Mouse (Mus musculus): ENCODE results near the gene D030056L22Rik. TPM values are rescaled to one million over a fixed set of nuclear protein-coding genes. Genes with fewer than 3 reads are reported as not detected.
"Not testable (repeated sequence)": the region's sequence is repeated elsewhere in the genome, so short reads cannot be mapped to it uniquely, and the experiment has no call there.

The D030056L22Rik gene
- polyA plus RNA-seq, 1 experiment from 2014 or later: 61.2 TPM

DNA sequence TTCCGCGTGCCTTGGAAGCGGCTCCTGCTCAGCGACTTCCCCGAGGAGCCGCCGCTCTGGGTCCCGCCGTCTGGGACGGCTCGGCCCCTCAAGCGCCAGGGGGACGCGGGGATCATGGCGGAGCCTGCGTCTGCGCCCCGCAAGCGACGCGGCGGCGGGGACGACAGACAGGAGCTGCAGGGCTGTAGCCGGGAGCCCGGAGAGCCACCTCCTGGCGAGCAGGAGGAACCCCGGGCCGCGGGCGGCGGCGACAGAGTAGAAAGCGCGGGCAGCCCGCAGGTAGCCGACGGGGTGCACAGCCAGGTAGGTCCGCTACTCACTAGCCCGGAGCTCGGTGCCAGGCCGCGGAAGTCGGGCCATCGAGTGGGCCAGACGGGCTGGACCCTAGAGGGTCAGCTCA, 364 bp downstream of the D030056L22Rik start:
- H3K9ac ChIP-seq: peak overlapping the region; percentile 83
- H3K36me3 ChIP-seq (replicated peaks; ENCODE audit: control insufficient read depth, insufficient read depth); H3K27me3 ChIP-seq (ENCODE audit: control insufficient read depth, insufficient read depth, low read length); H3K9me3 ChIP-seq (ENCODE audit: control insufficient read depth, low read length); DNase-seq (ENCODE audit: low spot score): not testable (repeated sequence)
- ATAC-seq (ENCODE audit: low FRiP score): peak; percentile 75
- peak overlapping the region; percentile 80 for H3K4me2 ChIP-seq (replicated peaks)
- WGBS: 0% methylated on average over 41 of the region's 46 CpGs
- peaks cover 14% of the 10 kb centered on the region for H3K4me1 ChIP-seq (replicated peaks; ENCODE audit: control insufficient read depth, insufficient read depth, low read length)
- peak overlapping the region; percentile 38; the same call in 1 of the 2 replicates for H3K27ac ChIP-seq
- H3K4me3 ChIP-seq (replicated peaks; ENCODE audit: low read length): peak overlapping the region; percentile 74

DNA sequence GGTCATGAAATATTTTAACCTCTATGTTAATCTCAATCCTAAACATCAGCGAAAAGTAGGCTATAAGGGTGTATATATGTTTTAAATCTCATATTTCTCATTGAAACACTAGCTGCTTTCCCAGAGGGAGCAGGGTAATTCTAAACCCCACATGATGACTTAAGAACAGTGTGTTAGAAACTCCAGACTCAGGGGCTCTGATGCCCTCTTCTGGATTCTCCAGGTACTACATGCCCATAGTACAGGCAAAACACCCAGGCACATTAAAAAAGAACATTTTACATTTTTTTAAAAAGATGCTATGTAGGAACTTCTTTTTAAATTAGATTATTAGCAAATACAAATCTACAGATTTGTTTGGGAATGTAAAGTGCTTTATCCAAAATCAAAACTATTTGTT, 3.4 kb downstream of the D030056L22Rik start:
- no peak overlapping the region for H3K27ac ChIP-seq
- ATAC-seq (ENCODE audit: low FRiP score): no peak
- 60% methylated on average over 1 of the region's 1 CpGs for WGBS

DNA sequence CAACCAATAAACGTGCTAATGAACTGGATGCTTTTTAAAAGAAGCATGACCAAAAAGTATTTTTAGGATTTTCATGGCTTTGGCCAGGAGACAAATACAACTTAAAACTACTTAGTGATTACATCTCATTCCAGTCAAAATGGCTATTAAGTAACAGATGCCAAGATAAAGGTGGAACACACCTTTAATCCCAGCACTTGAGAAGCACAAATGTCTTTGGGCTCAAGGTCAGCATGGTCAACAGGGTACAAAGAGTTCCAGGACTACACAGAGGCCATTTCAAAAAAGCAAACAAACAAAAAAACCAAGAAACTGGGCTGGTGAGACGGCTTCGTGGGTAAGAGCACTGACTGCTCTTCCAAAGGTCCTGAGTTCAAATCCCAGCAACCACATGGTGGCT, 7.3 kb downstream of the D030056L22Rik start:
- ATAC-seq (ENCODE audit: low FRiP score): no peak
- Histone ChIP-seq H3K36me3 (replicated peaks; ENCODE audit: control insufficient read depth, insufficient read depth) (peaks cover 16% of the 10 kb centered on the region), H3K4me1 (replicated peaks; ENCODE audit: control insufficient read depth, insufficient read depth, low read length) (no peaks in the 10 kb centered on the region), H3K9me3 (ENCODE audit: control insufficient read depth, low read length) (no peaks in the 10 kb centered on the region), H3K27ac (no peak overlapping the region), H3K4me3 (replicated peaks; ENCODE audit: low read length) (no peak overlapping the region), H3K4me2 (replicated peaks) (no peak overlapping the region), H3K9ac (no peak overlapping the region), H3K27me3 (ENCODE audit: control insufficient read depth, insufficient read depth, low read length) (no peaks in the 10 kb centered on the region)
- WGBS: 94% methylated on average over 3 of the region's 3 CpGs
- DNase-seq (ENCODE audit: low spot score): no peak

More for the DNA sequence above, 3.4 kb downstream of the D030056L22Rik start:
- Histone ChIP-seq H3K4me3 (replicated peaks; ENCODE audit: low read length) (no peak overlapping the region), H3K9ac (no peak overlapping the region), H3K36me3 (replicated peaks; ENCODE audit: control insufficient read depth, insufficient read depth) (peaks cover 16% of the 10 kb centered on the region), H3K9me3 (ENCODE audit: control insufficient read depth, low read length) (no peaks in the 10 kb centered on the region), H3K4me1 (replicated peaks; ENCODE audit: control insufficient read depth, insufficient read depth, low read length) (peaks cover 14% of the 10 kb centered on the region), H3K27me3 (ENCODE audit: control insufficient read depth, insufficient read depth, low read length) (no peaks in the 10 kb centered on the region), H3K4me2 (replicated peaks) (no peak overlapping the region)
- DNase-seq (ENCODE audit: low spot score): peak; percentile 77

DNA sequence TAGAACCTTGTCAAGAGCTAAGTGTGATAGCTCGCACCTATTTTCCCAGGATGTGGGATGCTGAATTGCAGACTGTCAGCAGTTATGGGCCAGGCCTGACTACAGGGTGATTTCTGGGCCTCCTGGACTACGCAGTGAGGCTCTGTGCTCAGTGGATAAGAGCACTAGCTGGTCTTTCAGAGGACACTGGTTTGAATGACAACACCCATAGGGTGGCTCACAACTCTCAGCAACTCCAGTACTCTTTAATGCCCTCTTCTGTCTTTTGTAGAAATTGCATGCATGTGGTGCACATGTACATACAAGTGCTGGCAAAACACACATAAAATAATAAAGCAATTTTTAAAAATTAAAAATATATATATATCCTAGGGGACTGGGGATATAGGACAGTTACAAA, 12.2 kb downstream of the D030056L22Rik start:
- WGBS: 93% methylated on average over 2 of the region's 2 CpGs
- H3K4me3 ChIP-seq (replicated peaks; ENCODE audit: low read length): no peak overlapping the region
- no peak for DNase-seq (ENCODE audit: low spot score)
- H3K9ac ChIP-seq: no peak overlapping the region
- H3K36me3 ChIP-seq (replicated peaks; ENCODE audit: control insufficient read depth, insufficient read depth): no peaks in the 10 kb centered on the region
- no peak overlapping the region for H3K4me2 ChIP-seq (replicated peaks)
- H3K27me3 ChIP-seq (ENCODE audit: control insufficient read depth, insufficient read depth, low read length): no peaks in the 10 kb centered on the region
- no peaks in the 10 kb centered on the region for H3K9me3 ChIP-seq (ENCODE audit: control insufficient read depth, low read length)
- H3K4me1 ChIP-seq (replicated peaks; ENCODE audit: control insufficient read depth, insufficient read depth, low read length): no peaks in the 10 kb centered on the region
- H3K27ac ChIP-seq: no peak overlapping the region
- no peak for ATAC-seq (ENCODE audit: low FRiP score)

DNA sequence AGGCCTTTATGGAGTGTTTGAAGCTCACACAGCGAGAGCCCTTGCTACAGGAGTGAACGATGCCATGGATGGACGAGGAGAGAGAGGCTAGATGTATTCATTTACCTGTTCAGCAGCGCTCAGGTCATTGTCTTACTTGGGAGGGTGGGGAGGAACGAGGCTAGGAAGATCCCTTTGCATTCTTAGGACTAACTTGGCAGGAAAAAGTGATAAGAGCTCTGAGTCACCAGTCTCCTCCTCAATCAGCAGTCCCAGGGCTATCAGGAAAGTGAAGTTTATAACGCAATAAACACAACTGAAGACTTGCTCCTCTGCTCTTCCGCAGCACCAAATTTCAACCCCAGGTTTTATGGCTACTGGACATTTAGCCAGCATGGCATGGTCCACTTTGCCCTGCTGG, 17.3 kb downstream of the D030056L22Rik start:
- WGBS: 85% methylated on average over 7 of the region's 7 CpGs
- H3K9me3 ChIP-seq (ENCODE audit: control insufficient read depth, low read length): no peaks in the 10 kb centered on the region
- H3K36me3 ChIP-seq (replicated peaks; ENCODE audit: control insufficient read depth, insufficient read depth): no peaks in the 10 kb centered on the region
- H3K27me3 ChIP-seq (ENCODE audit: control insufficient read depth, insufficient read depth, low read length): no peaks in the 10 kb centered on the region
- no peaks in the 10 kb centered on the region for H3K4me1 ChIP-seq (replicated peaks; ENCODE audit: control insufficient read depth, insufficient read depth, low read length)
- DNase-seq (ENCODE audit: low spot score) (no peak), ATAC-seq (ENCODE audit: low FRiP score) (no peak)
- no peak overlapping the region for H3K27ac ChIP-seq
- H3K4me2 ChIP-seq (replicated peaks): no peak overlapping the region
- H3K4me3 ChIP-seq (replicated peaks; ENCODE audit: low read length): no peak overlapping the region
- no peak overlapping the region for H3K9ac ChIP-seq

DNA sequence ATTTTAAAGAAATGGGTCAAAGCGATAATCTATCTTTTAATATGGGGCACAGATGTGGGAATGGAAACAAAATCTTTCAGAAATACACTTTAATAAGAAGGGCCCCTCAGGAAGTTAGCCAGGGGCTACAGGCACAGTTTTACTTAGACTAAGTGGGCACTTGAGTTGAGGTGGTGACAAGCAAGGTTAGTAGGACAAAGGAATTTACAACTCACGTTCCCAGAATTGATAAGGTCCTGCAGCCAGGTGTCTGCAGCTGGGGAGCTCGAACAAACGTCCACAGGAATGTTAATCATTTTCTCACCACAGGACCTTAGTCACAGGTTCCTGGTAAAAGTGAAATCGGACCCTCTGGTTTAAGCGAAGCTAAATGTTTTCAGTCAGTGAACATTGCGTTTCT, 18.1 kb downstream of the D030056L22Rik start:
- H3K36me3 ChIP-seq (replicated peaks; ENCODE audit: control insufficient read depth, insufficient read depth): no peaks in the 10 kb centered on the region
- ATAC-seq (ENCODE audit: low FRiP score): no peak
- no peak overlapping the region for H3K4me2 ChIP-seq (replicated peaks)
- H3K4me3 ChIP-seq (replicated peaks; ENCODE audit: low read length): no peak overlapping the region
- no peak overlapping the region for H3K27ac ChIP-seq
- WGBS: 66% methylated on average over 7 of the region's 7 CpGs
- H3K4me1 ChIP-seq (replicated peaks; ENCODE audit: control insufficient read depth, insufficient read depth, low read length): no peaks in the 10 kb centered on the region
- no peaks in the 10 kb centered on the region for H3K9me3 ChIP-seq (ENCODE audit: control insufficient read depth, low read length)
- H3K27me3 ChIP-seq (ENCODE audit: control insufficient read depth, insufficient read depth, low read length): no peaks in the 10 kb centered on the region
- no peak overlapping the region for H3K9ac ChIP-seq
- DNase-seq (ENCODE audit: low spot score): no peak

DNA sequence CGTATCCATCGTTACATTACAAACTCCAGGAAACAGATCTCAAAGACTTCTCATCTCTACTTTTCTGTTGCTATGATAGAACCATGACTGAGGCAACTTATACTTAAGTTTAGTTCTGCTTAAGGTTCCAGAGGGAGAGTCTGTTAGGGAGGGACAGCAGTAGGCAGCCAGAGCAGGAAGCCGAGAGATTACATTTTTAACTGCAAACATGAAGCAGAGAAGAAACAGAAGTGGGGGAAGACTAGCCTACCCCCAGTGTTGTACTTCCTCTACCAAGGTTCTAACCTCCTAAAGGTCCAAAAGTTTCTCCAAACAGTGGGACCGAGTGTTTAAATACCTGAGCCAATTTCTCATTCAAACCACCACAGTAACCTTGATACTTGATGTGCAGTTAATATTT, 22.9 kb downstream of the D030056L22Rik start:
- Histone ChIP-seq H3K4me2 (replicated peaks) (no peak overlapping the region), H3K4me1 (replicated peaks; ENCODE audit: control insufficient read depth, insufficient read depth, low read length) (no peaks in the 10 kb centered on the region), H3K36me3 (replicated peaks; ENCODE audit: control insufficient read depth, insufficient read depth) (no peaks in the 10 kb centered on the region), H3K9ac (no peak overlapping the region), H3K27ac (no peak overlapping the region), H3K27me3 (ENCODE audit: control insufficient read depth, insufficient read depth, low read length) (no peaks in the 10 kb centered on the region), H3K9me3 (ENCODE audit: control insufficient read depth, low read length) (no peaks in the 10 kb centered on the region), H3K4me3 (replicated peaks; ENCODE audit: low read length) (no peak overlapping the region)
- ATAC-seq (ENCODE audit: low FRiP score) (no peak), DNase-seq (ENCODE audit: low spot score) (no peak)
- 94% methylated on average over 4 of the region's 4 CpGs for WGBS

DNA sequence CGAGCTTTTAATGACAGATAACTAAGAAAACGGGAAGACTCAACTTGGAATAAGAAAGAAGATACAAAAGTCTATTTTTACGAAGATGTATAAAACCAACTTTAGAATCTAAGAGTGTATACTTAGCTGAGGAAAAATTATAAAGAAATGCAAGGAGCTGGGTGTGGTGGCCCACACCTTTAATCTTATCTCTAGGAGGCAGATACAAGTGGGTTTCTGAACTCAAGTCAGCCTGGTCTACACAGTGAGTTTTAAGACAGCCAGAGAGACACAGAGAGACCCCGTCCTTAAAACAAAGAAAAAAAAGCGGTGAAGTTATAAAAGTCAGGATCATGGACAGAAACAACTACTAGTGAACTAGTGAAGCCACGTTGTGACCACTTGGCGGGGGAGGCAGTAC, 26.2 kb downstream of the D030056L22Rik start:
- Histone ChIP-seq H3K4me2 (replicated peaks) (no peak overlapping the region), H3K27me3 (ENCODE audit: control insufficient read depth, insufficient read depth, low read length) (no peaks in the 10 kb centered on the region), H3K9ac (no peak overlapping the region), H3K9me3 (ENCODE audit: control insufficient read depth, low read length) (no peaks in the 10 kb centered on the region), H3K4me1 (replicated peaks; ENCODE audit: control insufficient read depth, insufficient read depth, low read length) (no peaks in the 10 kb centered on the region), H3K27ac (no peak overlapping the region), H3K36me3 (replicated peaks; ENCODE audit: control insufficient read depth, insufficient read depth) (no peaks in the 10 kb centered on the region), H3K4me3 (replicated peaks; ENCODE audit: low read length) (no peak overlapping the region)
- no peak for ATAC-seq (ENCODE audit: low FRiP score)
- no peak for DNase-seq (ENCODE audit: low spot score)
- WGBS: 88% methylated on average over 7 of the region's 7 CpGs

DNA sequence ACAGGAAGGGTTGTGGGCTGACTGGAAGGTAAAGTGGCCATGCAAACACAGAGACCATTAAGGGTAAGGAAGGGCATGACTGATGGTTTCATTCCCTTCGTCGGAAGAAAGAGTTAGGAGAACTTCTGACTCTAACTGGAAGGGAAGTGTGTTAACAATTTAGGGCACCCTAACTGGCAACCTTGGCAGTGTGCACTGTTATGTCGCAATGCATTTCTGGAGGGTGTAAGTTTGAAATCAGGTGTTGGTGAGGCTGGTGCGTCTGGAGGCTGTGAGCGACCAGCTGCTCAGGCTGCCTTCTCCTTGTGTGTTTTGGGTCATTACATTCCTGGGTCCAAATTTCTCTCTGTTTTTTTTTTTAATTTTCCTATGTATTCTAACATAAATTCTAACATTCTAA, 31.0 kb downstream of the D030056L22Rik start:
- DNase-seq (ENCODE audit: low spot score): no peak
- no peak for ATAC-seq (ENCODE audit: low FRiP score)
- WGBS: 92% methylated on average over 5 of the region's 5 CpGs
- Histone ChIP-seq H3K4me2 (replicated peaks) (no peak overlapping the region), H3K4me1 (replicated peaks; ENCODE audit: control insufficient read depth, insufficient read depth, low read length) (no peaks in the 10 kb centered on the region), H3K9ac (no peak overlapping the region), H3K36me3 (replicated peaks; ENCODE audit: control insufficient read depth, insufficient read depth) (no peaks in the 10 kb centered on the region), H3K27me3 (ENCODE audit: control insufficient read depth, insufficient read depth, low read length) (no peaks in the 10 kb centered on the region), H3K4me3 (replicated peaks; ENCODE audit: low read length) (no peak overlapping the region), H3K9me3 (ENCODE audit: control insufficient read depth, low read length) (no peaks in the 10 kb centered on the region), H3K27ac (no peak overlapping the region)

DNA sequence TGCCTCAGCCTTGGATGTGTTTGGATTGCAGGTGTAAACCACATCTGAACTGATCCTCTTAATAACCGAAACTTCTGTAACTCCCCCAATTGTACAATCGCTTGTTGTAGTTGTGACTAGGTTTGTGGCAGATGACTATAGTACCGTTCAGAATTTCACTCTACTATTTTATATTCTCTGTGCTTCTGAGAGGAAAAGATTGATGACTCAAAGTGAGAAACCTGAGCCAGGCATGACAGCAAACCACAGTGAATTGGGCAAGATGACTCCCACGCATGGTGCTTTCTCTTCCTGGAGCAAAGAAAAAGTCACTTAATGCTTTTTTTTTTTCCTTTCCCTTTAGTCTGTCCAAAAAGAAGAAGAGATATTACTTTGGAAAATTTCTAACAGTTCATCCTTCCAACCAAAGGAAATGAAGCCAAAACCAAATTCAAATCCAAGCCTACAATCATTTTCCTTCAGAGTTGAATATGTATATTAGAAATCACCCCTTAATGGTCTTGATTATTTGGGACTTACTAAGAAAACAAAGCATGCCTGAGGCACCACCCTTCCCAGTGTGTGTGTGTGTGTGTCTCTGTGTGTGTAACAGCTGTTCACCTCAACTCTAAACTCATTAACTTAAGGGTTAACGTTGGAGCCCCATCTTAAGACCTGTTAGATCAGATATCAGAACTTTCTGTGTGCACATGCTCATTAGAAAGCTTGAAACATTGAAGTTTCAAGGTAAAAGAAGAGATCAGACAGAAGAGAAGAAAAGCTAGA, 33.8 kb downstream of the D030056L22Rik start:
- peaks cover 6% of the 10 kb centered on the region for H3K4me1 ChIP-seq (replicated peaks; ENCODE audit: control insufficient read depth, insufficient read depth, low read length)

More for the DNA sequence above, 33.8 kb downstream of the D030056L22Rik start:
- 93% methylated on average over 5 of the region's 5 CpGs for WGBS
- peaks cover 13% of the 10 kb centered on the region; the same call in 1 of the 2 replicates for H3K27me3 ChIP-seq (ENCODE audit: control insufficient read depth, insufficient read depth, low read length)
- H3K4me2 ChIP-seq (replicated peaks): no peak overlapping the region
- H3K27ac ChIP-seq: no peak overlapping the region
- ATAC-seq (ENCODE audit: low FRiP score) (no peak), DNase-seq (ENCODE audit: low spot score) (no peak)
- H3K4me3 ChIP-seq (replicated peaks; ENCODE audit: low read length): no peak overlapping the region
- no peaks in the 10 kb centered on the region for H3K36me3 ChIP-seq (replicated peaks; ENCODE audit: control insufficient read depth, insufficient read depth)
- H3K9me3 ChIP-seq (ENCODE audit: control insufficient read depth, low read length): no peaks in the 10 kb centered on the region
- H3K9ac ChIP-seq: no peak overlapping the region
